Mouse (Mus musculus) heart, embryonic 14.5 days (tissue): ENCODE measurements around the gene Cers1. TPM values are rescaled to one million over a fixed set of nuclear protein-coding genes. Genes with fewer than 3 reads are reported as not detected.

ENCODE experiments used
- ATAC-seq: fragments of 200-750 bp; cut with Nextera tagmentation; 2 replicates; pipeline ENCODE4 v1.8.0; 2017; ENCODE audit warnings: low read depth, moderate TSS enrichment; ENCODE audit not compliant: insufficient number of reproducible peaks, insufficient read depth, low FRiP score
- H3K27ac ChIP-seq, 2 experiments: fragments of 200-500 bp in 1 of 2; fragments of 300-500 bp in 1 of 2; sonication (generic) in 1 of 2; replicated peaks in 1 of 2; 2 replicates each; pipeline ENCODE4 v1.5.1; 2012 to 2014; ENCODE audit warnings: low read depth in 2 of 2, low read length in 2 of 2, control low read depth in 1 of 2, mild to moderate bottlenecking in 1 of 2, mixed read lengths in 1 of 2; ENCODE audit not compliant: control insufficient read depth in 1 of 2, insufficient read depth in 1 of 2
- H3K27me3 ChIP-seq: fragments of 300-500 bp; sonication (generic); 2 replicates; pipeline ENCODE4 v1.6.1; 2014; ENCODE audit warnings: mild to moderate bottlenecking, low read length, control low read depth; ENCODE audit not compliant: control insufficient read depth, insufficient read depth
- H3K36me3 ChIP-seq: fragments of 300-500 bp; sonication (generic); 2 replicates; pipeline ENCODE4 v1.6.1; 2014; ENCODE audit warnings: mild to moderate bottlenecking, control low read depth, low read length, mixed read lengths; ENCODE audit not compliant: control insufficient read depth, insufficient read depth
- H3K4me1 ChIP-seq, 2 experiments: fragments of 200-500 bp in 1 of 2; fragments of 300-500 bp in 1 of 2; sonication (generic) in 1 of 2; 2 replicates each; pipeline ENCODE4 v1.6.1; 2012 to 2014; ENCODE audit warnings: low read length in 2 of 2, control low read depth in 1 of 2, mixed read lengths in 1 of 2; ENCODE audit not compliant: control insufficient read depth in 2 of 2, insufficient read depth in 2 of 2
- H3K4me2 ChIP-seq: fragments of 300-500 bp; sonication (generic); 2 replicates; pipeline ENCODE4 v1.6.1; 2014; ENCODE audit warnings: mild to moderate bottlenecking, low read length
- H3K4me3 ChIP-seq, 2 experiments: fragments of 200-500 bp in 1 of 2; fragments of 300-500 bp in 1 of 2; sonication (generic) in 1 of 2; 2 replicates each; pipeline ENCODE4 v1.5.1; 2012 to 2014; ENCODE audit warnings: low read length in 2 of 2, mild to moderate bottlenecking in 2 of 2, control low read depth in 1 of 2, low read depth in 1 of 2, moderate library complexity in 1 of 2; ENCODE audit not compliant: control insufficient read depth in 1 of 2, insufficient read depth in 1 of 2
- H3K9ac ChIP-seq: fragments of 300-500 bp; sonication (generic); 2 replicates; pipeline ENCODE4 v1.6.1; 2014; ENCODE audit warnings: mild to moderate bottlenecking, low read length
- H3K9me3 ChIP-seq: fragments of 300-500 bp; sonication (generic); 2 replicates; pipeline ENCODE4 v1.6.1; 2016; ENCODE audit warnings: low read length, control low read depth; ENCODE audit not compliant: control insufficient read depth
- WGBS: fragments of 180-500 bp; shearing (Covaris S2); extraction: QIAGEN DNeasy Blood & Tissue Kit; methylation state at CpG from one replicate; pipeline ENCODE4 v1.1.7; 2014; 5-methylcytosine and 5-hydroxymethylcytosine counted together
- polyA plus RNA-seq: library from polyadenylated mRNA; unstranded; fragments of >200 nt; fragmentation: Nextera tagmentation; extraction: Ambion mirVana; gene quantifications from 2 replicates; pipeline ENCODE4 v1.2.1, GENCODE M21; 2014

Gene Cers1
- polyA plus RNA-seq, 1 experiment from 2014 or later: 2.3 TPM

DNA sequence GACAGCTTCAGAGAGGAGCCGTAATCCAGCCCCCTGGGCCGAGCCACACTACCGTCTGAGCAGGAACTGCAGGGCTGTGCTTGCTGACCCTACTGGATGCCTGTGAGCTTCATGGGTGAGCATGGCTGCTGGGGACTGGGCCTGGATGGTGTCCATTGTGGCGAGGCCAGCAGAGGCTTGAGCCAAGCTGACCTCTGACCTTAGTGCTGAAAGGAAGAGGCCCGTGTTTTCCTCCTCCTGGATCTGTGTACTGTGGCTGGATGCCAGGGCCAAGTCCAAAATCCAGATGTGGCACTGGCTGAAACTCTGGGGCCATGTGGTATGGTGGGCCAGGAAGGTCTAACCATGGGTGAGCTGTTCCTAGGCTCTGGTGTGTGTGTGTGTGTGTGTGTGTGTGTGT lies 48.5 kb downstream of the Cers1 start:
- H3K4me3 ChIP-seq: no peak overlapping the region
- H3K9ac ChIP-seq: no peak overlapping the region
- no peaks in the 10 kb centered on the region for H3K36me3 ChIP-seq
- peak; percentile 40; the same call in 1 of the 2 replicates for ATAC-seq
- peaks cover 0 to 5% of the 10 kb centered on the region in 2 experiments; a peak in 1 of 4 replicates for H3K4me1 ChIP-seq
- H3K27me3 ChIP-seq: no peaks in the 10 kb centered on the region
- H3K9me3 ChIP-seq: no peaks in the 10 kb centered on the region
- WGBS: 35% methylated on average over 5 of the region's 5 CpGs
- H3K27ac ChIP-seq: no peak overlapping the region; a peak in 2 of 4 replicates
- no peak overlapping the region for H3K4me2 ChIP-seq

DNA sequence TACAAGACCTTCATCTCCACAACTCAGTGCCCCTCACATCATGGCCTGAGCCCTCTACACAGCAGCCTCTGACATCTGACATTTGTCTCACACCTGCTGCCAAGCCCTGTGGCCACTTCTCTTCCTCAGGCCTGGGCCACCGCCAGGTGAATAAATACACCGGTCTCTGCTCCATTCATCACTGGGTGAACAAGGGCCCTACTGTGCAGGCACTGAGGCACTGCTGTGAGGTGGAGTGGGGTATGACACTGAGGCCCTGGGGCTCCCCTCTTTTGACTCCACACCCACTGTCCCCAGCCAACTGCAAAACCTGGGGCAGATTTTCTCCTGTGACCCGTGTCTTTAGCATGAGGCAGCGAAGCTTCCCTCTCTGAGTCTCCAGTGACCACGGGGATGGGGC lies 51.0 kb downstream of the Cers1 start:
- 0 out of 2 replicates have a peak, but pooled peaks cover under 1% of the 10 kb centered on the region for H3K27me3 ChIP-seq
- H3K9ac ChIP-seq: no peak overlapping the region
- ATAC-seq: no peak
- no peaks in the 10 kb centered on the region for H3K9me3 ChIP-seq
- no peaks in the 10 kb centered on the region for H3K36me3 ChIP-seq
- no peak overlapping the region for H3K4me3 ChIP-seq
- 79% methylated on average over 5 of the region's 5 CpGs for WGBS
- peaks cover 0 to 3% of the 10 kb centered on the region in 2 experiments; a peak in 1 of 4 replicates for H3K4me1 ChIP-seq
- H3K4me2 ChIP-seq: no peak overlapping the region
- no peak overlapping the region for H3K27ac ChIP-seq

DNA sequence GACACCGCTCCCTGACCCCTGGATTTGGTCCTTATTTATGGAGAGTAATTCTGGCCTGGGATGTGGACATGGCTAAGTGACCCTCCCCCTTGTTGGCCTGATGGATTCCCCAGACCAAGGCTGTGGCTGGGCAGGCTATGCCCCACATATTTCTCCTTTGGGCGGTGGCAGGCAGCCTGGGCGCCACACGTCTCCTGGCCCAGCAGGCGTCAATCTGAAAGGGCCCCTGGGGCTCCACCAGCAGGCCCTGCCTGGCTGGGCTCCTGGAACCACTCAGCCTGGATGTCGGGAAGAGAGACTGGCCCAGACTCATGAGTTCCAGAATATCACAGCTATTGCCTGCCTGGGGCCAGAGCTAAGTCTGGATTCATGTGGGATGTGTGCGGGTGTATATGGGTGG lies 54.9 kb downstream of the Cers1 start:
- Histone ChIP-seq H3K9ac (no peak overlapping the region), H3K4me2 (no peak overlapping the region), H3K27ac (no peak overlapping the region), H3K4me3 (no peak overlapping the region), H3K36me3 (no peaks in the 10 kb centered on the region), H3K27me3 (peaks cover 35% of the 10 kb centered on the region), H3K4me1 (peaks cover 15 to 20% of the 10 kb centered on the region in 2 experiments; a peak in 3 of 4 replicates), H3K9me3 (0 out of 2 replicates have a peak, but pooled peaks cover 2% of the 10 kb centered on the region)
- no peak for ATAC-seq
- WGBS: 66% methylated on average over 7 of the region's 7 CpGs

DNA sequence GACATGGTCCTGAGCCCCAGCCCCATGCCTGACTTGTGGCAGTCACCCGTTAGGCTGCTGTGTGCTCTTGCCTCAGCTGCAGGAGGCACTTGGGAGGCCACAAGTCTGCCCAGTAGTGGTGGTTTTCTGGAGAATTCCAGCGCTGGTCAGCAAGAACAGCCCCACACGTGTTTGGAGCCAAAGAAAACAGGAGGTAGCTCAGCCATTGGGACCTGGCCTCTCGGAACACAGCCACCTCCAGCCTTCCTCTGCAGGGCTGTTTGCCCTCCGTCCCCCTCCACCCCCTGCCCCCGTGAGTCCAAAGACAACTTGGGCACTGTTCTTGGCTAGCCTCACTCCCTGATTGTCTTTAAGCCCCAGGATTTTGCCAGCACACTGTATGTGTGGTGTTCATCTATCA lies 56.4 kb downstream of the Cers1 start:
- peaks cover 50% of the 10 kb centered on the region for H3K27me3 ChIP-seq
- H3K4me2 ChIP-seq: no peak overlapping the region
- WGBS: 47% methylated on average over 6 of the region's 6 CpGs
- H3K4me3 ChIP-seq: no peak overlapping the region
- 0 out of 2 replicates have a peak, but pooled peaks cover 2% of the 10 kb centered on the region for H3K9me3 ChIP-seq
- H3K4me1 ChIP-seq: peaks cover 15 to 29% of the 10 kb centered on the region in 2 experiments; a peak in 3 of 4 replicates
- no peaks in the 10 kb centered on the region for H3K36me3 ChIP-seq
- H3K9ac ChIP-seq: no peak overlapping the region
- peak; percentile 9; the same call in 1 of the 2 replicates for ATAC-seq
- H3K27ac ChIP-seq: peak overlapping the region; percentile 58 to 59

DNA sequence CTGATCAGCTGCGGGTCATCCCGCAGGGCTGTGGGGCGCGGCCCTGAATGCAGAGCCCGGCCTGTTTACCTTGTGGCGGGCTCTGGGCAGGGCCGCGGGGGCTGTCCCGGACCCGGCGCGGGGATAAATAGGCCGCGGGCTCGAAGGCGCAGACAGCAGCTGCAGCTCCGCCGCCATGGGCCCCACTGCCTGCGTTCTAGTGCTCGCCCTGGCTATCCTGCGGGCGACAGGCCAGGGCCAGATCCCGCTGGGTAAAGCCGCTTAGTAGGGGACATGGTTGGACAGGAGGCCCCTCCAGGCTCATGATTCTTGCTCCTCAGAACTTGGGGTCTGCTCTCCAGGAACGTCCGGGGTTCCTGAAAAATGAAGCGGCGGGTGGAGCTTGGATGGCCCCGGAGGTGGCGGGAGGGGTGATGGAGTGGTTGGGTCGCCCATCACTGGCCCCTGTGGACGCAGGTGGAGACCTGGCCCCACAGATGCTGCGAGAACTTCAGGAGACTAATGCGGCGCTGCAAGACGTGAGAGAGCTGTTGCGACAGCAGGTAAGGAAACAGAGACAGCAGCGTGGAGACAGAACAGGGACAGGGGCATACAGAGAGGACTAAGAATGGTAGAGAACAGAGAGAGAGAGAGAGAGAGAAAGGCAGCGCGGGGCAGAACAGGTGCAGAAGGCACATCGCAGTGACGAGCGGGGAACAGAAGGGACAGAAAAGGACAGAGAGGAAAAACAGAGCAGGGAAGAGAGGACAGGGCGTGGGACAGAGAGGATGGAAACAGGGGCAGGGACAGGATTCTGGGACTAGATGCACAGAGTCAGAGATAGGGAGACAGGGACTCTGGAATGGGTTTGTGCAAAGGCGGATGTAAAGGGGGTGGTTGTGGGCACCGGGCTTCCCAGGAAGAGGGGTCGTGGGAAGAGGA lies 58.1 kb downstream of the Cers1 start, which contains the start of gene Comp:
Comp (plus strand) TSS at position 162 of the 921 bp plus-strand sequence.
- Histone ChIP-seq H3K27ac (peak within 1 kb of the TSS; percentile 42 to 59; a peak in 2 of 4 replicates), H3K27me3 (peaks cover 67% of the 10 kb centered on the region)
- no peak for ATAC-seq

DNA sequence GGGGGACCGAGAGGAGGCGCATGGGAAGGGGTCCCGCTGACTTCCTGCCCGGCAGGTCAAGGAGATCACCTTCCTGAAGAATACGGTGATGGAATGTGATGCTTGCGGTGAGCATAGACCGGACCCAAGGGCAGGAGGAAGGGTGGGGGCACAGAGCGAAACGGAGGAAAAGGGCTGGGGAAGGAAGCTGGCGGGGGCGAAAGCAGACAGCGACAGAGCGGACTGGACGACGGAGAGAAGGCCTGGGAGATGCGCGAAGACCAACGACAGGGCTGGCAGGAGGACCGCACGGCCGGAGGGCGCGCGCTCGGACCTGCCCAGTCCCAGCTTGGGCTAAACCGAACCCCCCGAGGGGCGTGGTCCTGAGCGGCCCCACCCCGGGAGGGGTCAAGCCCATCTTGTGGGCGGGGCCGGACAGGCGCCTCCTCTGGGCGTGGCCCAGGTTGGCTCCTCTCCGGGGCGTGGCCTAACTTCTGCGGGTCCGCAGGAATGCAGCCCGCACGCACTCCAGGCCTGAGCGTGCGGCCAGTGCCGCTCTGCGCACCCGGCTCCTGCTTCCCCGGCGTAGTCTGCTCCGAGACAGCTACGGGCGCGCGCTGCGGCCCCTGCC lies 58.8 kb downstream of the Cers1 start:
- peaks cover 75% of the 10 kb centered on the region for H3K27me3 ChIP-seq
- H3K36me3 ChIP-seq: no peaks in the 10 kb centered on the region
- peak overlapping the region; percentile 20 to 32 for H3K4me3 ChIP-seq
- WGBS: under 1% methylated on average over 48 of the region's 53 CpGs
- H3K27ac ChIP-seq: no peak overlapping the region
- no peak overlapping the region for H3K9ac ChIP-seq
- 0 out of 2 replicates have a peak, but pooled peaks cover 2% of the 10 kb centered on the region for H3K9me3 ChIP-seq
- peaks cover 12 to 29% of the 10 kb centered on the region in 2 experiments; a peak in 3 of 4 replicates for H3K4me1 ChIP-seq
- peak overlapping the region; percentile 62 for H3K4me2 ChIP-seq
- peak; percentile 55 for ATAC-seq

More for the DNA sequence above, 58.1 kb downstream of the Cers1 start, which contains the start of gene Comp:
- peak within 1 kb of the TSS; percentile 16; the same call in 1 of the 2 replicates for H3K9ac ChIP-seq
- 0 out of 2 replicates have a peak, but pooled peaks cover 2% of the 10 kb centered on the region for H3K9me3 ChIP-seq
- peak within 1 kb of the TSS; percentile 20 to 32 for H3K4me3 ChIP-seq
- H3K4me2 ChIP-seq: peak within 1 kb of the TSS; percentile 62
- peaks cover 15 to 29% of the 10 kb centered on the region in 2 experiments; a peak in 3 of 4 replicates for H3K4me1 ChIP-seq
- H3K36me3 ChIP-seq: no peaks in the 10 kb centered on the region
- 5% methylated on average over 47 of the region's 47 CpGs for WGBS

DNA sequence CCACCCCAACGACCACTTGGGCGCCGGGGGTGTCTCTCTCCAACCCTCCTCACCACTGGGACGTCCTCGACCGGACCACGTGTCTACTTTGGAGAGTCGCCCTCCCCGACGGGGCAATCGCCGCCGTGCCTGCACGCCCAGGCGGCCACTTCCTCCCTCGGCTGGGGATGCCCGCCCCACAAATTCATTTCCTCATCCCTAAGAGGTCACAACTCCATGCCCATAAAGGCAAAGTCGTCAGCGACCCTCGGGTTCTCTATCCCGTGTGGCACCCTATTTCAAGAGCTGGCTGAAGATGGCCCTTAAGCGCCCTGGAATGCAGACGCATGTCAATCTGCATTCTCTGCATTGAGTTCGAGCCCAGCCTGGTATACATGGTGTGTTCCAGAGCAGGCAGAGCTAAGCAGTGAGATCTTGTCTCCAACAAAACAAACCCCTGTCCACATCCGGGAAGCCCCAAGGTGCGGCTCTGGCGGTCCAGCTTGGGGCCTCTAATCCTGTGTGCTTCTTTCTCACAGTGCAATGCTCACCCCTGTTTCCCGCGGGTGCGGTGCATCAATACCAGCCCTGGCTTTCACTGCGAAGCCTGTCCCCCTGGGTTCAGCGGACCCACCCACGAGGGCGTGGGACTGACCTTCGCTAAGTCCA lies 59.8 kb downstream of the Cers1 start:
- peak overlapping the region; percentile 62 for H3K4me2 ChIP-seq

More for the DNA sequence above, 59.8 kb downstream of the Cers1 start:
- 7% methylated on average over 35 of the region's 35 CpGs for WGBS
- Histone ChIP-seq H3K36me3 (no peaks in the 10 kb centered on the region), H3K27me3 (peaks cover 78% of the 10 kb centered on the region), H3K9ac (no peak overlapping the region), H3K4me1 (peaks cover 12 to 29% of the 10 kb centered on the region in 2 experiments; a peak in 3 of 4 replicates), H3K27ac (no peak overlapping the region), H3K4me3 (peak overlapping the region in 1 of 2 experiments; percentile 32; a peak in 2 of 4 replicates), H3K9me3 (0 out of 2 replicates have a peak, but pooled peaks cover 2% of the 10 kb centered on the region)
- ATAC-seq: no peak
